Comparison of ENCODE assay signal across 21 mouse cellular contexts in the genomic region with DNA sequence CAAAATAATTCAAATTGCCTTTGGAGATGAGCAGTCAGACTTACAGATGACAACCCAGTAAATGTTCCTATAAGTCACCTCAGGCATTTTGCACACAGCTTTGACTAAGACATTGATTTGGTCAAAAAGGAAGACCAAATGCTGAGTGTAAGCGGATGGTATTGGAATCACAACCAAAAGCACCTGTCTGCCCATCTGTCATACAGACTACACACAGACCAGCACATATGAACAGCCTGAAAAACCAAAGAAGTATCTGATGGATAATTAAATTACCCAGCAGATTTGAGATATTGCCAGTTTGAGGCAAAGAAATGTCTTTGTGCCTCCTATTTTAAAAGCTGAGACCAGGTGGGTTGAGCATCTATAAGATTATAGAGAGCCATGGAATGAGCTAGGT.
DNase-seq lines count a peak whose midpoint lies in the region; ATAC-seq lines count a peak whose summit lies in the region.
"Had no signal": no experiment of that assay in that cellular context is flagged by ENCODE, and none has a peak within 500 bp of the region (broad histone marks: within the 10 kb centered on the region; RNA-seq: fewer than 3 reads in every experiment).

No protein-coding gene starts in this region.

- WGBS in forebrain, embryonic 14.5 days = 83% methylated on average over 1 of the region's 1 CpGs
- 64% methylated on average over 1 of the region's 1 CpGs for WGBS in forebrain, embryonic 15.5 days

- no peak overlapping the region for H3K4me2 ChIP-seq in forebrain, embryonic 14.5 days (ENCODE audit: low read length)
- no peak overlapping the region for H3K4me2 ChIP-seq in forebrain, embryonic 15.5 days (replicated peaks)
- H3K4me2 ChIP-seq: heart, embryonic 13.5 days; hindbrain, embryonic 14.5 days had no signal

- ATAC-seq in forebrain, embryonic 14.5 days = no peak
- ATAC-seq in forebrain, embryonic 15.5 days (replicated peaks) = no peak
- ATAC-seq: forebrain, embryonic 16.5 days; hindbrain, postnatal 0 days; inflammation-experienced regulatory T-cells, adult 6 months; Patski had no signal

- H3K9me3 ChIP-seq in forebrain, embryonic 14.5 days (replicated peaks; ENCODE audit: control insufficient read depth, low read length) = no peaks in the 10 kb centered on the region
- H3K9me3 ChIP-seq in forebrain, embryonic 15.5 days = no peaks in the 10 kb centered on the region
- H3K9me3 ChIP-seq: forebrain, embryonic 10.5 days; heart, embryonic 10.5 days; heart, embryonic 13.5 days had no signal

- H3K9ac ChIP-seq in forebrain, embryonic 14.5 days (ENCODE audit: low read length) = no peak overlapping the region
- no peak overlapping the region for H3K9ac ChIP-seq in forebrain, embryonic 15.5 days (replicated peaks)
- H3K9ac ChIP-seq: heart, embryonic 13.5 days; hindbrain, embryonic 14.5 days had no signal

- DNase-seq in cerebellum, adult 9-10 months = peak; percentile 62
- no peak for DNase-seq in cerebellum, adult 11-12 months
- DNase-seq in forebrain, embryonic 14.5 days (ENCODE audit: low spot score) = peak; percentile 42
- peak; percentile 79 for DNase-seq in brain, adult 2 months (ENCODE audit: low read depth, low spot score)
- no peak for DNase-seq in embryo, embryonic 10.5 days (ENCODE audit: low spot score)
- DNase-seq: adrenal gland, postnatal 10 days; B cell, adult 2 months; gastrocnemius, postnatal 36 days; heart, adult 2 months; kidney, adult 18-20 months had no signal

- no peaks in the 10 kb centered on the region for H3K36me3 ChIP-seq in forebrain, embryonic 14.5 days (ENCODE audit: control insufficient read depth, insufficient read depth, low read length)
- H3K36me3 ChIP-seq in forebrain, embryonic 15.5 days = no peaks in the 10 kb centered on the region
- H3K36me3 ChIP-seq: forebrain, embryonic 10.5 days; G1E; heart, embryonic 10.5 days; heart, embryonic 13.5 days had no signal

- peaks cover 1% of the 10 kb centered on the region; the same call in 1 of the 2 replicates for H3K4me1 ChIP-seq in forebrain, embryonic 14.5 days (ENCODE audit: control insufficient read depth, insufficient read depth, low read length)
- no peaks in the 10 kb centered on the region for H3K4me1 ChIP-seq in forebrain, embryonic 15.5 days

- no peaks in the 10 kb centered on the region for H3K27me3 ChIP-seq in forebrain, embryonic 14.5 days (replicated peaks; ENCODE audit: control insufficient read depth, insufficient read depth, low read length)
- no peaks in the 10 kb centered on the region for H3K27me3 ChIP-seq in forebrain, embryonic 15.5 days
- H3K27me3 ChIP-seq: CH12.LX; heart, embryonic 13.5 days had no signal

- no peak overlapping the region for H3K27ac ChIP-seq in forebrain, embryonic 14.5 days (ENCODE audit: low read depth, low read length)
- no peak overlapping the region for H3K27ac ChIP-seq in forebrain, embryonic 15.5 days (replicated peaks)
- H3K27ac ChIP-seq: forebrain, embryonic 10.5 days; heart, embryonic 10.5 days; heart, embryonic 13.5 days; hindbrain, embryonic 14.5 days; hindbrain, postnatal 0 days had no signal

- H3K4me3 ChIP-seq in forebrain, embryonic 14.5 days (ENCODE audit: low read depth, low read length) = no peak overlapping the region
- no peak overlapping the region for H3K4me3 ChIP-seq in forebrain, embryonic 15.5 days
- H3K4me3 ChIP-seq: forebrain, embryonic 10.5 days; heart, adult 2 months; heart, embryonic 10.5 days; heart, embryonic 13.5 days had no signal

Comparison
In these comparisons a context has a peak if more than half of its experiments do, and no peak if none do; other contexts are left out.
1. DNase-seq: peak in cerebellum, adult 9-10 months (single experiment), forebrain, embryonic 14.5 days (single experiment) and brain, adult 2 months (single experiment); none in cerebellum, adult 11-12 months (single experiment) and embryo, embryonic 10.5 days (single experiment).